Mouse (Mus musculus) lung, adult 2 months (tissue): ENCODE measurements around the gene Mustn1. TPM values are rescaled to one million over a fixed set of nuclear protein-coding genes. Genes with fewer than 3 reads are reported as not detected.

ENCODE experiments used
- DNase-seq: peaks from one replicate; pipeline ENCODE4 v3.0.0; 2022
- H3K4me1 ChIP-seq: fragments of 200-500 bp; 2 replicates; pipeline ENCODE4 v1.6.1; 2011; ENCODE audit warnings: low read length; ENCODE audit not compliant: control insufficient read depth, insufficient read depth
- H3K4me3 ChIP-seq: fragments of 200-500 bp; replicated peaks from 2 replicates; pipeline ENCODE3; 2011; ENCODE audit warnings: low read depth, mild to moderate bottlenecking, control low read depth, low read length; ENCODE audit errors: extremely low read depth
- CTCF ChIP-seq: fragments of 200-500 bp; IDR thresholded peaks from 2 replicates; pipeline ENCODE4 v1.5.1; 2011; ENCODE audit warnings: mild to moderate bottlenecking, low read length, control low read depth; ENCODE audit not compliant: insufficient read depth
- POLR2A ChIP-seq: fragments of 200-500 bp; IDR thresholded peaks from 2 replicates; pipeline ENCODE4 v1.6.1; 2011; ENCODE audit warnings: low read depth, mild to moderate bottlenecking, control low read depth, low read length, borderline replicate concordance; ENCODE audit errors: extremely low read depth
- WGBS: fragments of 180-500 bp; shearing (Covaris S2); methylation state at CpG from one replicate; pipeline ENCODE4 v1.1.7; 2018; 5-methylcytosine and 5-hydroxymethylcytosine counted together
- polyA plus RNA-seq: library from polyadenylated mRNA; depleted of rRNA; stranded (reverse); fragments of >200 nt; gene quantifications from 2 replicates; pipeline ENCODE4 v1.2.3, GENCODE M21; 2012; rRNA removed

The Mustn1 gene
- polyA plus RNA-seq, 1 experiment = 44.8 TPM

DNA sequence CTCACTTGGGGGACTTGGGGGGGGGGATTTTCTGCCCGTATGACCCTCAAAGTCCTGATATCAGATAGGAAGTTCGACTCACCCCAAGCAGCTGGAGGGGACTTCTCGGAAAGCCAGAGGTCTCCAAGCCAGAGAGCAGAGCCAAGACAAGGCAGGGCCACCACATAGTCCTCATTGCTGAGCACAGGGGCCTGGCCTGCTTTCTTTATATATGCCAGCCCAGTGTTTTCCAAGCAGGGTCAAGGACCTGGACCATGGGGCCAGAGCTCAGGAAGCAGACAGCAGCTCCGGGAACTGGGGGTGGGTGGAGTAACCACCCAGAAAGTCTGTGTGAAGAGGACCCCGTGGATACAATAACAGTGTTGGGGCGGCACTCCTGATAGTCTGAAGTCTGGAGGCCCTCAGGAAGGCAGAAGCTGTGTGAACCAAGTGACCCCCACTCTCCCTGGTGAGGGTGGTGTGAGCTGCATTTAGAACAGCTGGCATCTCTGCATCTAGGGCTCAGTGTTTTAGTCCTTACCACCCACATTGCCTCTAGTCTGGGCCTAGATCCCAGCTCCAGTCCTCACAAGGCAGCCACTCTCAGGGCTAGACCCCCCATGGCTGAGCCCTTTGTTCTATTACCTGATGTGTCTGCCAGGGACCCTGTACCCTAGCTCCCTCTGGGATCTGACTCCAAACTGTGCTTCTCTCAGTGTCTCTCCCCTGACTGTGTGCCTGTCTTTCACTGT is 44.5 kb downstream of the Mustn1 start, which contains the start of gene Itih3:
Itih3 (minus strand) TSS at position 386 of the 731 bp plus-strand sequence.
- Histone ChIP-seq H3K4me1 (no peaks in the 10 kb centered on the region), H3K4me3 (no peak within 1 kb of the TSS)
- TF ChIP-seq POLR2A = no peak
- no peak for TF ChIP-seq CTCF
- 44% methylated on average over 6 of the region's 6 CpGs for WGBS
- no peak for DNase-seq

- DNase-seq = no peak
- whole genome bisulfite sequencing = 87% methylated on average over 3 of the region's 3 CpGs
- TF ChIP-seq CTCF = no peak
- no peak for TF ChIP-seq POLR2A
- Histone ChIP-seq H3K4me3 (no peak overlapping the region), H3K4me1 (no peaks in the 10 kb centered on the region)
Measured at GRCm38 (mm10) chr14:30925492-30925891, 46.5 kb downstream of the Mustn1 start.

DNA sequence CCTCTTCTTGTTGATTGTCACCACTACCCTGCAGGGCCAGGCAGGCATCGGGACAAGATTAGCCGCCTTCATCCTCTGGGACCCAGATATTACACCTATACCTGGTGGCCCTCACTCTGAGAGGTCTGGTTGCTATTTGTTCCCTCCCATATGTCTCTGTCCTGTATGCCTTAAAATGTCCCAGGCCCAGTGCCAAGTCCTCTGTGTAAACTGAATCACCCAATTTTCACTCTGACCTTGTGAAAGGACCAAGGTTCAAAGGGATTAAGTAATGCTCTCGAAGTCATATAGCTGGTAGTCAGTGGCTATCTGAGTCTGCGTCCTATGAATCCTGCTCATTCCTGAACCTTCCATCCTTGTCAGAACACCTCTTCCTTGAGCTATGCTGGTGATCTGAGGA is 51.4 kb downstream of the Mustn1 start:
- no peaks in the 10 kb centered on the region for H3K4me1 ChIP-seq
- 87% methylated on average over 4 of the region's 4 CpGs for whole genome bisulfite sequencing
- H3K4me3 ChIP-seq = no peak overlapping the region
- no peak for DNase-seq
- no peak for TF ChIP-seq POLR2A
- no peak for TF ChIP-seq CTCF

Other genes with a start within 250 kb of the Mustn1 start
- gene Rft1, start 224.8 kb upstream of the Mustn1 start, polyA plus RNA-seq = 10.1 and 18.7 TPM in 2 replicates
- gene Sfmbt1, start 164.4 kb upstream of the Mustn1 start, polyA plus RNA-seq = 0.93 and 1.8 TPM in 2 replicates
- gene Tmem110, start 53.6 kb upstream of the Mustn1 start, polyA plus RNA-seq = 40.6 and 43.7 TPM in 2 replicates
- 37.7 and 43.4 TPM in 2 replicates for gene Itih4, start 7.3 kb downstream of the Mustn1 start, polyA plus RNA-seq
- gene Itih3, start 44.6 kb downstream of the Mustn1 start, polyA plus RNA-seq = 0.87 and 1.1 TPM in 2 replicates
- 1.1 and 1.4 TPM in 2 replicates for gene Itih1, start 64.1 kb downstream of the Mustn1 start, polyA plus RNA-seq
- 3.6 and 3.8 TPM in 2 replicates for gene Nek4, start 72.2 kb downstream of the Mustn1 start, polyA plus RNA-seq
- gene Glt8d1, start 122.2 kb downstream of the Mustn1 start, polyA plus RNA-seq = 17.2 and 21.6 TPM in 2 replicates
- 92.6 and 173 TPM in 2 replicates for gene Spcs1, start 122.5 kb downstream of the Mustn1 start, polyA plus RNA-seq
- gene Pbrm1, start 139.9 kb downstream of the Mustn1 start, polyA plus RNA-seq = 12.8 and 14.7 TPM in 2 replicates
- gene Gnl3, start 140.0 kb downstream of the Mustn1 start, polyA plus RNA-seq = 7.9 and 13.2 TPM in 2 replicates
- gene Smim4, start 249.8 kb downstream of the Mustn1 start, polyA plus RNA-seq = 58.1 and 70.0 TPM in 2 replicates